Mouse (Mus musculus): ENCODE measurements at regions not wholly inside any gene's neighbourhood (a gene's known extent, or its start where the extent isn't known, plus 50 kb on each side); places are given as distances from the start of the nearest gene placed in this dataset.
A peak's percentile ranks its signal among the peaks of the same experiment; 100 is the strongest.

- Histone ChIP-seq H3K36me3 (ENCODE audit: control insufficient read depth, insufficient read depth, low read length) (no peaks in the 10 kb centered on the region), H3K27ac (ENCODE audit: low read length) (no peak overlapping the region), H3K9ac (ENCODE audit: low read length) (no peak overlapping the region), H3K9me3 (ENCODE audit: control insufficient read depth, low read length) (no peaks in the 10 kb centered on the region), H3K4me1 (replicated peaks; ENCODE audit: control insufficient read depth, insufficient read depth, low read length) (peaks cover 10% of the 10 kb centered on the region), H3K4me2 (ENCODE audit: low read depth, low read length) (no peak overlapping the region), H3K4me3 (ENCODE audit: low read length) (no peak overlapping the region), H3K27me3 (ENCODE audit: control insufficient read depth, insufficient read depth, low read depth, low read length) (no peaks in the 10 kb centered on the region)
- no peak for ATAC-seq (ENCODE audit: low read depth)
- WGBS = 84% methylated on average over 3 of the region's 3 CpGs
These were observed 294.7 kb downstream of the Rps24 start for GRCm38 (mm10) chr14:24781674-24782073.

DNA sequence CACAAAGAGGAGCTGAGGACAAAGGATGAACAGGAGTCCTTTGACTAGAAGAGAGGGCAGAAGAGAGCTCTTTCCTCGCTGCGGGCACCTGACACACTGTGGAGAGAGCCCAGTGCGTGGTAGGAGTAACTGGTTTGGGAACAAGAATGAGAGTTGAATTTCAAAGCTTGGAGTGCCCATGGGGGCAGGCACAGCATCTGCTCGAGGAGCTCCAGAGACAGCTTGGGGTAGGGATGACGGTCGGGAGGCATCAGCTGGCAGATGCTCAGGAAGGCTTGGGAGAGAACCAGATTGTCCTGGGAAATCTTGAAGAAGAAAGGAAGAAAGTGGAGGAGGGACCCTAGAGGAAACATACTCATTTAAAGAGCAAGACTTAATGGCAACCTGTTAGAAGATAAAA is 297.0 kb downstream of the Rps24 start:
- H3K4me1 ChIP-seq (replicated peaks; ENCODE audit: control insufficient read depth, insufficient read depth, low read length) = peaks cover 8% of the 10 kb centered on the region
- no peak for ATAC-seq (ENCODE audit: low read depth)
- no peaks in the 10 kb centered on the region for H3K27me3 ChIP-seq (ENCODE audit: control insufficient read depth, insufficient read depth, low read depth, low read length)
- no peak overlapping the region for H3K9ac ChIP-seq (ENCODE audit: low read length)
- 72% methylated on average over 6 of the region's 6 CpGs for WGBS
- no peak overlapping the region for H3K27ac ChIP-seq (ENCODE audit: low read length)
- no peak overlapping the region for H3K4me2 ChIP-seq (ENCODE audit: low read depth, low read length)
- no peak overlapping the region for H3K4me3 ChIP-seq (ENCODE audit: low read length)
- no peaks in the 10 kb centered on the region for H3K9me3 ChIP-seq (ENCODE audit: control insufficient read depth, low read length)
- no peaks in the 10 kb centered on the region for H3K36me3 ChIP-seq (ENCODE audit: control insufficient read depth, insufficient read depth, low read length)

DNA sequence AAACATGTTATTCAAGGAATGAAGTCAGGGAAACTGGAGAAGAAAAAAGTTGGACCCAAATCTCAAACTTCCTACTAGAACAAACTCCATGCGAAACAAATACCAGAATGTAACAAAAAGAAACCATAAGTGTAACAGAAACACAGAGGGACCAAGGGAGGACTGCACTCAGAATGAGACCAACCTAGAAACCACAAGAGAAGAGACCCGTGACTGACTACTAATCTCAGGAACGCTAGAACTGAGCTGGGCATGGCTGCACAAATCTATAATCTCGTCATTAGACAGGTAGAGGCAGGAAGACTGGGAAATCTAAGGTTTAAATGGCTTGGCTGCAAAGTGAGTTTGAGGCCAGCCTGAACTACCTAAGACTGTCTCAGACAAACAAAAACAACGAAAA is 298.5 kb downstream of the Rps24 start:
- Histone ChIP-seq H3K9me3 (ENCODE audit: control insufficient read depth, low read length) (no peaks in the 10 kb centered on the region), H3K27me3 (ENCODE audit: control insufficient read depth, insufficient read depth, low read depth, low read length) (no peaks in the 10 kb centered on the region), H3K4me1 (replicated peaks; ENCODE audit: control insufficient read depth, insufficient read depth, low read length) (no peaks in the 10 kb centered on the region), H3K4me3 (ENCODE audit: low read length) (no peak overlapping the region), H3K27ac (ENCODE audit: low read length) (no peak overlapping the region), H3K9ac (ENCODE audit: low read length) (no peak overlapping the region), H3K4me2 (ENCODE audit: low read depth, low read length) (no peak overlapping the region), H3K36me3 (ENCODE audit: control insufficient read depth, insufficient read depth, low read length) (no peaks in the 10 kb centered on the region)
- 78% methylated on average over 5 of the region's 5 CpGs for WGBS
- no peak for ATAC-seq (ENCODE audit: low read depth)

GRCm38 (mm10) chr14:24793375-24794285 is 306.7 kb downstream of the Rps24 start:
- WGBS = 52% methylated on average over 10 of the region's 10 CpGs
- Histone ChIP-seq H3K9me3 (ENCODE audit: control insufficient read depth, low read length) (no peaks in the 10 kb centered on the region), H3K4me1 (replicated peaks; ENCODE audit: control insufficient read depth, insufficient read depth, low read length) (no peaks in the 10 kb centered on the region), H3K4me2 (ENCODE audit: low read depth, low read length) (no peak overlapping the region), H3K9ac (ENCODE audit: low read length) (no peak overlapping the region), H3K27me3 (ENCODE audit: control insufficient read depth, insufficient read depth, low read depth, low read length) (no peaks in the 10 kb centered on the region), H3K27ac (ENCODE audit: low read length) (no peak overlapping the region), H3K36me3 (ENCODE audit: control insufficient read depth, insufficient read depth, low read length) (no peaks in the 10 kb centered on the region), H3K4me3 (ENCODE audit: low read length) (no peak overlapping the region)
- ATAC-seq (ENCODE audit: low read depth) = peak; percentile 38

GRCm38 (mm10) chr14:24794359-24794845 is 307.5 kb downstream of the Rps24 start:
- Histone ChIP-seq H3K27ac (ENCODE audit: low read length) (no peak overlapping the region), H3K4me1 (replicated peaks; ENCODE audit: control insufficient read depth, insufficient read depth, low read length) (no peaks in the 10 kb centered on the region), H3K36me3 (ENCODE audit: control insufficient read depth, insufficient read depth, low read length) (no peaks in the 10 kb centered on the region), H3K9ac (ENCODE audit: low read length) (no peak overlapping the region), H3K4me3 (ENCODE audit: low read length) (no peak overlapping the region), H3K9me3 (ENCODE audit: control insufficient read depth, low read length) (no peaks in the 10 kb centered on the region), H3K27me3 (ENCODE audit: control insufficient read depth, insufficient read depth, low read depth, low read length) (no peaks in the 10 kb centered on the region), H3K4me2 (ENCODE audit: low read depth, low read length) (no peak overlapping the region)
- 45% methylated on average over 12 of the region's 12 CpGs for WGBS
- ATAC-seq (ENCODE audit: low read depth) = no peak

GRCm38 (mm10) chr14:24797494-24797893 is 310.6 kb downstream of the Rps24 start:
- Histone ChIP-seq H3K27me3 (ENCODE audit: control insufficient read depth, insufficient read depth, low read depth, low read length) (no peaks in the 10 kb centered on the region), H3K4me2 (ENCODE audit: low read depth, low read length) (no peak overlapping the region), H3K4me1 (replicated peaks; ENCODE audit: control insufficient read depth, insufficient read depth, low read length) (no peaks in the 10 kb centered on the region), H3K9ac (ENCODE audit: low read length) (no peak overlapping the region), H3K9me3 (ENCODE audit: control insufficient read depth, low read length) (no peaks in the 10 kb centered on the region), H3K27ac (ENCODE audit: low read length) (no peak overlapping the region), H3K4me3 (ENCODE audit: low read length) (no peak overlapping the region), H3K36me3 (ENCODE audit: control insufficient read depth, insufficient read depth, low read length) (no peaks in the 10 kb centered on the region)
- no peak for ATAC-seq (ENCODE audit: low read depth)

DNA sequence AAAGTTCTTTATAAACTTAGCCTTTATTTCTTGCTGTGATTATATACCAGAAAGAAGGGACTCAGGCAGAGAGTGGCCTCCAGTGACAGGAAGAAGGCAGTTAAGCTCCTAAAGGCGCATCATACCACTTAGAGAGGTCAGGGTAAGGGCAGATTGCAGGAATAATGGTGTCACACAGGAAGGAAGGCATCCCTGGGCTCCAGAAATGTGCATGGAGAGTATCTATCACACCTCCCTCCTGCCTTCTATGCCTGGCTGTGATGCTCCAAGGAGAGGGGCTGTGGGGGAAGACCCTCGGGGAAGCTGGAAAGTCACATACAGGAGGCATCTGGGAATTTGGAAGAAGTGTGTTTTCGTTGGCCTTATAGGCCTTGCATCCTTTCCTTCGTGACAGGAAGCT is 311.1 kb downstream of the Rps24 start:
- H3K36me3 ChIP-seq (ENCODE audit: control insufficient read depth, insufficient read depth, low read length) = no peaks in the 10 kb centered on the region
- no peak overlapping the region for H3K4me3 ChIP-seq (ENCODE audit: low read length)
- ATAC-seq (ENCODE audit: low read depth) = no peak
- WGBS = 48% methylated on average over 4 of the region's 4 CpGs
- no peak overlapping the region for H3K9ac ChIP-seq (ENCODE audit: low read length)
- no peak overlapping the region for H3K4me2 ChIP-seq (ENCODE audit: low read depth, low read length)
- H3K27me3 ChIP-seq (ENCODE audit: control insufficient read depth, insufficient read depth, low read depth, low read length) = no peaks in the 10 kb centered on the region
- H3K9me3 ChIP-seq (ENCODE audit: control insufficient read depth, low read length) = no peaks in the 10 kb centered on the region
- no peak overlapping the region for H3K27ac ChIP-seq (ENCODE audit: low read length)
- no peaks in the 10 kb centered on the region for H3K4me1 ChIP-seq (replicated peaks; ENCODE audit: control insufficient read depth, insufficient read depth, low read length)

GRCm38 (mm10) chr14:24803001-24803655 is 316.2 kb downstream of the Rps24 start:
- Histone ChIP-seq H3K9ac (ENCODE audit: low read length) (no peak overlapping the region), H3K4me3 (ENCODE audit: low read length) (no peak overlapping the region), H3K27me3 (ENCODE audit: control insufficient read depth, insufficient read depth, low read depth, low read length) (no peaks in the 10 kb centered on the region), H3K4me2 (ENCODE audit: low read depth, low read length) (no peak overlapping the region), H3K4me1 (replicated peaks; ENCODE audit: control insufficient read depth, insufficient read depth, low read length) (no peaks in the 10 kb centered on the region), H3K36me3 (ENCODE audit: control insufficient read depth, insufficient read depth, low read length) (no peaks in the 10 kb centered on the region), H3K9me3 (ENCODE audit: control insufficient read depth, low read length) (no peaks in the 10 kb centered on the region), H3K27ac (ENCODE audit: low read length) (no peak overlapping the region)
- no peak for ATAC-seq (ENCODE audit: low read depth)
- 75% methylated on average over 5 of the region's 5 CpGs for WGBS

DNA sequence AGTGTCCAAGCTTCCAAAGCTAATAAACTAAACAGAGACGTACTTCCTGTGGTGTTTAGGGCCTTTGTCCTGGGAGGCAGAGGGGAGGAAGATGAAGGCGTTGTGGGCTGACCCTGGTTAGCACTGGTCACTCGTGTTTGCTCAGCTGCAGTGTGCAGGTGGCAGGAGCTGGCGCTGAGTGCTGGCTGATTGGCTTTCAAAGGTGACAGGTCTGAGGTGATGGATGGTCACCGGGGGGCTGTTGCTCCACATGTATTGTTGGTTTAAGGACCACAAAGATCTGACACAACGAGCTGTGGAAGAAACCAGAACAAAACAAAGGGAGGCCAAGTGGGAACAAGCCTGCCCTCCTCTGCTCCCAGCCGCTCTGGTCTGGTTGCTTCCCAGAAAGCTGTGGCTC is 320.1 kb downstream of the Rps24 start:
- no peak overlapping the region for H3K27ac ChIP-seq (ENCODE audit: low read length)
- 9% methylated on average over 7 of the region's 7 CpGs for WGBS
- no peak for ATAC-seq (ENCODE audit: low read depth)
- no peak overlapping the region for H3K4me3 ChIP-seq (ENCODE audit: low read length)
- no peaks in the 10 kb centered on the region for H3K4me1 ChIP-seq (replicated peaks; ENCODE audit: control insufficient read depth, insufficient read depth, low read length)
- no peaks in the 10 kb centered on the region for H3K36me3 ChIP-seq (ENCODE audit: control insufficient read depth, insufficient read depth, low read length)
- H3K9ac ChIP-seq (ENCODE audit: low read length) = no peak overlapping the region
- H3K27me3 ChIP-seq (ENCODE audit: control insufficient read depth, insufficient read depth, low read depth, low read length) = no peaks in the 10 kb centered on the region
- no peaks in the 10 kb centered on the region for H3K9me3 ChIP-seq (ENCODE audit: control insufficient read depth, low read length)
- no peak overlapping the region for H3K4me2 ChIP-seq (ENCODE audit: low read depth, low read length)
